Mouse (Mus musculus): ENCODE measurements around the gene Itprip.

Gene Itprip
- long read RNA-seq, experiment 1, partial matches to known transcripts, result 0 of 6 reads
- long read RNA-seq, experiment 1, other reads (novel, unspliced or antisense), result 6 of 6 reads
- long read RNA-seq, experiment 2, partial matches to known transcripts, result 0 of 11 reads
- long read RNA-seq, experiment 2, other reads (novel, unspliced or antisense), result 11 of 11 reads

DNA sequence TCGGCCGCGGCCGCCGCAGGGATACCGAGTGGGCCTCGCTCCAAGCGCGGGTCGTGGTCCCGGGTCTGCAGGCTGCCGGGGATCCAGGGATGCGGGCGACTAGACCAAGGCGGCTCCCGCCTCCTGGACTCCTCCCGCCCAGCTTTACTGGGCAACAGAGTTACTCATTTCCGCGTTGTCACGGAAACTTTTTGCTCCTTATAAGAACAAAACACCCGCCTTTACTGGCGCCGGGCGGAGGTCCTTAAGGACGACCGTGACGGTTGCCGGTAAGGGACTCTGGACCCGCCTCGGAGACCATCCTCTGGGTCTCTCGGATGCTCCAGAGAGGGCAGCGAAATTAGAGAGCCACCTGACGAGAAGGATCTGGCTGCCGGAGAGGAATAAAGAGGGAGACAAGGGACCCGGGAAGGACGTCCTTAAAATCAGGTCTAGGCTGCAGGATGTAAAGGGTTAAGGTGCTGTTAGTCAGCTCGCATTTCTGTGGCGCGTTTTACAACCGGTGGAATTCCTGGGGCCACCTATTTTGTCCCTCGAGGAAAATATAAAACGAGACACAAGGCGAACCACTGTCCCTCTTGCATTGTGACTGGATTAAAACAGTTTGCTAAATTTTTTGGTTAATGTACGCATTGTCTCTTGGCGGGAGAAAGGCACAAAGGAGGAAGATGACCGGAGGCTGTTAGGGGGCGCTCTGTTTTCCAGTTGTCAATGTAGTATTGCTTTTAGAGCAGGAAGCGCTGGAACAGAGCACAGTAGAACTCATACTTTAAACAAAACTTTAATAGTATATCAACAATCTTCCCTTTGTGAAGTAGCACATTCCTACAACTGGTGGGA lies at the start of gene Itprip, which contains the start of gene Cfap43:
Itprip (minus strand) TSS at position 174 of the 840 bp plus-strand sequence.
Cfap43 (minus strand) TSS at position 162 of the 840 bp plus-strand sequence.
- intact Hi-C loops (cut with DNase I), result no loop called here

DNA sequence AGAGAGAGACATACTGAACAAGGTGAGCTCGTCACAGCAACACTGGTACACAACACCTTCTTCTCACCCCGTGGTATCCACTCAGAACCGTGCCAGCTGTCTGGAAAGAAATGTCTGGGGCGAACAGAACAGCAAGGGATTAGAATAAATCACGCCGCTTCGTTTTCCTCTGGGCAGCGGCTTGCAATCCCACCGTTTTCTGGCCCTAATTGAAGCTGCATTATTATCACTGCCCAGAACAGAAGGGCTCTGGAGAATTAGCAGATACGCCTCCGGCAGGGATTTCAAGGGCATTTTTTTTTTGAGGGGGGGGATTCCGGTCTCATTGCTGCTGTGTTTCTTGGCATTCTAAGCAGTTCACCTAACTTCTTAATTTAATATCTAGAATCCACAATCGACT lies 39.1 kb upstream of the Itprip start:
- intact Hi-C loops (cut with DNase I), result no loop called here

DNA sequence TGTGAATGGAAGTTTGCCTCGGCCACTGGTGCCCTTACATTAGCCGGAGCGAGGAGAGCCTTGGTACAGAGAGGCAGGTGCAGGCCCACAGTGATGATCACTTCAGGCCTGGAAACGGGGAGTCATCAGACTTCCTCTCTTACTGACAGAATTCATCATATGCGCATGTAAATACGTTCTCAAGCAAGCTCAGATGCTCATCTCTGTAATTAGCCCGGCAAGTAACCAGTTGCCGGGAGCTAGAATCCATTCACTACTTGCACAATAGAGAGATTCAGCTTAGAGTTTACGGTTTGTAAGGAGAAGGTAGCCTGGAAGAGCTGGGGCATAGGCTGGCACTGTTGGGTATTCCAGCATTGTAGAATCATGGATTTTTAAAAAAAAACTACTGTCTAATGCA lies 34.1 kb upstream of the Itprip start:
- intact Hi-C loops (cut with DNase I), result no loop called here

DNA sequence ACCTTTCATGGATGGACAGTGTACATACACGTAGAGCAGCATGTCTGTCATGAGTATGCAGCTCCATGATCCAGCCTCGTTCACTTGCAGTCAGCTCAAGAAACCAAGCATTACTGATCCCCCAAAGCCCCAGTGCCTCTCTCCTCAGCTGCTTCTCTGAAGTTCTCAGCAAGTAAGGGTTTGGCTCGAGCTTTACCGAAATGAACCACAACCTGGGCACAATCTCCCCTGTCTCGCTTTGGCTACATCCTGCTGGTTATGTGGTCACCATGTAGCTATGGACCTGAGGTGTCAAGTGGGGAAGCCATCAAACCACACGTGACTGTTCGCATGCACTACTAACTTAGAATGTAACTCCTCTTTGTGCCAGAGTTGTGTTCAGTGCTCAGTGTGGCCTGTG lies 31.8 kb upstream of the Itprip start:
- intact Hi-C loops (cut with DNase I), result no loop called here

DNA sequence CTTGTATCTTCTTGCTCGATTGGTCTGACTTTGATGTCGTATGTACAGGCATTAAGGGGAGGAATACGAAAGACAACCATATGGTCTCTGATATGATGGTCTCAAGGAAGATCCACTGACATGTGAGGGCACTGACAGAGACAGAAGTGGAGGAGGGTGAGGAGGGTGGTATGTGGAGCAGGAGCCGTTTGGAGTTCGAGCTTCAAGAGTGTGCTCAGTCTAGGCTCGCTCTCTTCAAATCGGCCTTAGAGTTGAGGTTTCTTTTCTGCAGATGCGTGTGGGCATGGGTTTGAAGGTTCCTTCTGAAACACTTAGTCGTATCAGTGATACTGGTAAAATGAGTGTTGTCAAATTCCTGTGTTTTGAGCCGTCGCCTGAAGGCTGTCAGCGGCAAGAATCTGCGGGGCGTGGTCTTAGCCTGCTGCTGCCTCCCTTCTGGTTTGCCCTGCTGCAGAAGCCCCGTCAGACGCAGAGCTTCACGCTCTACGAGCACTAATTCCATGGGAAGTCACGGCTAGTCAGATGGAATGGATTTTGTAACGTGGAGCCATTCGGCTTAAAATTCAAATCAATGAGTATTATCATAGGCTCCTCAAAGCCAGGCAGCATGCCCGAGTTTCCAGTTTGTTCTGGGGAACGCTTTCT lies 27.8 kb upstream of the Itprip start:
- intact Hi-C loops (cut with DNase I), result no loop called here

DNA sequence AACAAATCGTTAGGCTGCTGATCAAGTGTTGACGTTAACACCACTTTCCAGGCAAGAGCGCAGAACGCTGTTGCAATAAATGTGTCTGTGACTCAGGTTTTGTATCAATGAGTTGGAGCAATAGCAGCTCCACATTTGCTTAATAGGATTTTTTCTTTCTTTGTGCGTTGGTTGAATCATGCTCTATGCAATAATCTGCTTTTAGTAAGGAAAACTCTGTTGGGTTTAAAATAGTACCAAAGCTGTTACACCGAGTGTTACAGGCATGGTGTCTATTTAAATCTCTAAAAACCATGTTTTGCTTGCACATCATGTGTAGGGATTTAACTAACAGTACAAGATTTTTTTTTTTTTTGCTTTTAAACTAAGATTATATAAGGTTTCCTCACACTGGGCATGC lies 20.3 kb upstream of the Itprip start:
- intact Hi-C loops (cut with DNase I), result loop anchor here (10.0 kb wide), 1 partner anchor 285 kb away; no protein-coding TSS in a partner anchor

DNA sequence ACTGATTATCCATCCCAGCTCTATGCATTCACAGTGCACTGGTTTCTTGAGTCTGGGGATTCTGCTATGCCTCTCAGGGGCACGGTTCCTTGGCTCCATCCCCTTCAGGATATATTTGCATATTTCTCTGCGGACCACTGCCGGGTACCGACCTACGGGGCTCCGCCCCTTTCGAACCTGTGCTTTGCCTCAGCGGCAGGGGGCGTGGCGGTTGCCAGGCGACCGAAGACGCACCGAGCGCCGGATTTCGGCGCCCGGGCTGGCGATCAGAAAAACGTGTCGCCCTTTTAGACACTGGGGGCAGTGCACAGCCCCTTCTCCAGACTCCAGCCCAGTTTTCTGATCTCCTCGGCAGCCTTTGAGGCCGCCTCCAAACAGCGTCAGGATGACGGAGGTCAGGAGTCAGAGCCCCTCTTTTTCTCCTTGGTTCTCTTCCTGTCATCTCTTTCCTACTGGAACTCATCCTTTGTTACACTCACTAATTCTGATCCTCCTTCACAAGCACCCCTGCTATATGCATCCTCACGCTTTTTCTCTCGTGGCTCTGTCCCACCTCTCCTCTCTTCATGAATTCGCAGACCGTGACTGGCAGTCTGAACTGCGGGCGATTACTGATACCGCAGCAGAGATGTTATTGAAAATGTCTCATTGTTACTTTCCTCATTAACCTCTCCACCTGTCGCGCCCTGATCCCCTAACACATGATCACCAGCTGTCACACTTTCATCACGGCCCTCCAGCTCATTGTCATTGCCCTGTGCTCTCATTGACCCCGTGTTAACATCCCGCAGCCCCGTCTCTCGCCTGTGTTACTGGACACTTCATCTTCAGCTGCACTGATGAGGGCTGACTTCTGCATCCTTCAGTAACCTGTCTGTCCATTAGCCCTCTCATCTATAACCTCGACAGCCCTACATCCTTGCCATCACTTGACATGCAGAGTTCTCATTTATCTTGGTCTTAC lies 18.6 kb upstream of the Itprip start, which contains the start of gene Cfap58:
Cfap58 (plus strand) TSS at position 233 of the 964 bp plus-strand sequence.
- intact Hi-C loops (cut with DNase I), result loop anchor here (10.0 kb wide), 1 partner anchor 283 kb away; no protein-coding TSS in a partner anchor

DNA sequence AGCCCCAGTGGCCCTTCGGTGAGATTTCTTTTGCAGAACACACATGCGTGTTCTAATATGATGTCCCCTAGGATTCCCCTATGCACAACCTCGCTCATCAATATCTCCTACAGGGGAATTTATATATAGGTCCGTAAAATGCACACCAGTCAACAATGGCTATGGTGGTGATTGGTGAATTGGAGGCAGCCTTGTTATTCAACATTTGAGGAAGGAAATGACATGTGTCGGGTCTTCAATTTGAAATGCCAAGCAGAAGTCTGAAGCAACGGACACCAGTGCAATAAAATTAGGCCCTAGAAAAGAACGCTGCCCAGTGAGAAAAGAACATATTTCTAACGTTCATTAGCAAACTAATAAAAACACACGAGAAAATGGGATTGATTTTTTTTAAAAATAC lies 17.8 kb upstream of the Itprip start:
- intact Hi-C loops (cut with DNase I), result loop anchor here (10.0 kb wide), 1 partner anchor 282 kb away; no protein-coding TSS in a partner anchor

DNA sequence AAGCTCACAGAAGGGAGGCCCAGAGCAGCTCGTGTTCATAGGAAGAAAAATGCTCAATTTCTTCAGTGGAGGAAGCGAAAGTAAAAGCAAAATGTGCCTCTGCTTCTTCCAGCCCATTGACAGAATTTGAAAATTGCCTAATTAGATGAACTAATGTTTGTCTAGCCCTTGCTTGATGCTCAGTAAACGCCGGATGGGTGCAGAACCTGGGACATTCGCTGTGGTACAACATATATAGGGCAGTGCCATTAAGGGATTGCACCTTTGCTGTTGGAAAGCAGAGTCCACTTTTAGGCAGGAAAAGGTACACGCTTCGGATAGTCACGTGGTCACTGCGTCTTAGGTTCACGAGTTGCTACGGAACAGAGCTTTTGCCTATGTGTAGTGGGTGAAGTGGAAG lies 17.4 kb upstream of the Itprip start:
- intact Hi-C loops (cut with DNase I), result loop anchor here (10.0 kb wide), 1 partner anchor 282 kb away; no protein-coding TSS in a partner anchor

DNA sequence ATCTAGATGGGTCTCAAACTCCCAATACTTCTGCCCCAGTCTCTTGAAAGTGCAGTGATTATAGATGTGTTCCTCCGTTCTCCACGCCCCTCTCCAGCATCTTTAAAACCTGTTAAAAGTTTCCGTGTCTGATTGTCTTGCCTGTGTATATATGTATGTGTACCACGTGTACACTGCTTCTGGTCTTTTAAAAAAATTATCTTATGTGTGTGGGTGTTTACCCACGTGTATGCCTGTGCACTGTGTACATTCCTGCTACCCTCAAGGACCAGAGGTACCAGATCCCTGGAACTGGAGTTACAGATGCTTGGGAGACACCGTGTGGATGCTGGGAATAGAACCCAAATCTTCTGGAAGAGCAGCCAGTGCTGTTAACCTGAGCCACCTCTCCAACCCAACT lies 16.4 kb upstream of the Itprip start:
- intact Hi-C loops (cut with DNase I), result loop anchor here (10.0 kb wide), 1 partner anchor 281 kb away; no protein-coding TSS in a partner anchor

DNA sequence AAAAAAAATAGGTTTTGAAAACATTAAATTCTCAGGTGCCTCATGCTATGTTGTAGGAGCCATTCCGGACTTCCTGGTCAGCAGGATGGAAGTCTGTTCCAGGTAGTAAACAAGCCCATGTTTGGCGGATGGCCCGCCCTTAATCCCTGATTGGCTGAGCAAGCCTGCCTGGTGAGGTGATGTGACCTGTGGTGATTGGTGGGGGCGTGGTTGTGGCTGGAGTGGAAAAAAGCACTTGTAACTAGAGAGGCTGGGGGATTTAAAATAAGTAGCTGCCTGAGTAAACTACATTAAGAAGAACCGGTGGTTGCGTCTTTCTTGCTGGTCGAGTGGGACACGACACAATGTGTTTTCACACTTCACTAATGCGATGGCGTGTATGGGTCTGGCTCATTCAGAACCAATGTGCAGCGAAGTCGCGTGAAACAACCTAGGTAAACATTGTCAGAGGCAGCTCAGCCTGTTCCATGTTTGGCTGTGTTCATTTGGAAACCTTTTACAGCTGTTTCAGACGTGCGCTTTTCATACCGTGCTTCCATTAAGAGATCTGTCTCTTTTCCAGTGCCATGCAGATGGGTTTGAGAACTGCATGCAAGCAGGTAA lies 15.6 kb upstream of the Itprip start:
- intact Hi-C loops (cut with DNase I), result loop anchor here (10.0 kb wide), 1 partner anchor 280 kb away; no protein-coding TSS in a partner anchor

DNA sequence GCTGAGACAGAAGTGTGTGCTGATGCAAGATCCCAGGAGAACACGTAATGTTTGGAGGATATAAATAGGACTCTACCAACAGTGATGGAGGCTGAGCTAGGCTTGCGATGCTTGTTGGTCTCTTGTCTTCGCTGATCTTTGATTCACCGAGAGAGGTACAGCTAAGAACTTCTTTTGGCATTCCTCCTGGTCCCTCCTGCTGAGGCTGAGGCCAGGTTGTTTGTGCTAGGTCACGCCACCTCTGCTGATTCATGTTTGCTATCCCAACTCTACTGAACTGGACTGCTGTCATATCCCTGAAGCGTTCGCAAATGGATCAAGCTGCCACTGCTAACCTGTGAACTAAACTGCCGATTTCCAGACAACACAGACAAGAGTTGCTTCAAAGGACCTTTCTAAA lies 15.0 kb upstream of the Itprip start:
- intact Hi-C loops (cut with DNase I), result loop anchor here (10.0 kb wide), 1 partner anchor 279 kb away; no protein-coding TSS in a partner anchor

DNA sequence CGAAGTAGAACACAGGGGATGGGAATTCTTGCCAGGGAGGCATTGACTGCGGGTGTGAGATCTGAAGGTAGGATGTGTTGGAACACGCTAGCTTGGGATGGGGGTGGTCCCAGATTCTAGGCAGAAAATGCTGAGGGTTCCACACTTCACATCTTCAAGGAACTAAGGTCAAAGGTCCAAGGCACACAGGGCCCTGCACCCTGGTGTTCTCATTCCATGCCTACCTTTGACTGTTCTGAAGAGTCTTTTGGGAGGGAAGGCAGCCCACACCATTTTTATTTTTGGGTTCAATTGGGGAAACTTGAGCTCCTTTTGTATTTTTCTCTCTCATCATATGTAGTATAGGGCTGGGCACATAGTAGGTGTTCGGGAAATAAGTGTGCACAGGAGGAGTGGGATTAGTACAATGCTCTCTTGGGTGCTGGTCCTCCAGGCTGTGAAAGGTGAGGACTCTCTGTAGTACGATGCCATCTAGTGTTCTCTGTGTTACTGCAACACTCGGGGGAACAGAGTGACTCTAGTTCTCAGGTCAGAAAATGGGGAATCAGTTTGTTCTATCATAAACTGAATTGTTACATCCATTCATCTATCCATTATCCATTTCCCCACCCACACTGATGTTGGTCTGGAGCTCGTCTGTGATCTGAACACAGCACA lies 13.0 kb upstream of the Itprip start:
- intact Hi-C loops (cut with DNase I), result loop anchor here (1.0 to 10.0 kb wide), 2 partner anchors 50 to 277 kb away; no protein-coding TSS in a partner anchor

DNA sequence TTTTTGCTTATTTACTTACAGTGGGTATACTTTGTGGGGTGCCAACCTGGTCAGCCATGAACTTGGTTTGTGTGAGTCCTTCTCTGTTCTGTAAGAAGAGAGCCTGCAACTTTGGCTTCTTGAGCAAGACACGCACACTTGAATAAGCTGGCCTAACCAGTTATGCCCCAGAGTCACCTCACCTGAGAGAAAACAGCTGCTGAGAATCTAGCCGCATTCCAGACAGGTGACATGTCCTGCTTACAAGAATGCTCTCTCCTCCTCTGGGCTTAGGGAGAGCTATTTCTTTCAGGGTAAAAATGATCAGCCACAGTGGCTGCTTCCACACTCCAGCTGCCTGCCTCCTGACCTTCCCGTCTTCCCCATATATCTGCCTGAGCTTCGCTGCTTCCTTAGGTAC lies 9.9 kb upstream of the Itprip start:
- intact Hi-C loops (cut with DNase I), result no loop called here

DNA sequence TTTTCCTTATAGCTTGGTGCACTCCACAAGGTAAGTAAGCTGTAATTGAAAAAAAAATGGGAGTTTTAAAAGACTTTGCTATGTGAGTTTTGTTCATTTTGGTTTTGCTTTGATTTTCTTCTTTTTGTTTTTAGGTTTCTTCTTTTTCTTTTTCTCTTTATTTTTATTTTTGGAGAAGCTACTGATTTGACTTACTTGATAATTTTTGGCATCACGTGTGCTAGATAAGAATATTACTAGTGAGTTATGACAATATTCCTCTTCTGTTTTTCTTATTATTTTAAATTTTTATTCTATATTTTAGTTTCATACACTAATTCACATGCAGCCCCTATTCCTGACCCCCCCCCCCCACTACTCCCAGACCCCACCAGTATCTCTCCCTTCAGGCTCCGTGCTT lies 7.9 kb upstream of the Itprip start:
- intact Hi-C loops (cut with DNase I), result no loop called here

DNA sequence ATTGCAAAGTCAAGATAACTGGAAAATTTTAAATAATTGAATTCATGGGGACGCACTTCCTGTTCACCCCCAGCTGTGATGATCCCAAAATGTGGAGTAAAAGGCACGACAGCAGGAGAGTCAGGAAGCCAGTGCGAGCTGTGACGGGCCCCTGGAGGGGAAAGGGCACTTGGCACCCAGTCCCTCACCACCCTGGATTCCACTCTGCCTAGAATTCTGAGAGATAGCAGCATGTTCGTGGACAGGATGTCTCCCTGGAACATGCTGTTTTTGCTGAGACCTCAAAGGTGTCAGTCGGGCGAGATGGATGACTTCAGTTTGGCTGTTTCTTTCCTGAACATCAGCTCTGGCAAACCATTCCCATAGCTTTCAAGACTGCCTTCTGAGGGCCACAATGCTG lies 6.7 kb upstream of the Itprip start:
- intact Hi-C loops (cut with DNase I), result no loop called here

DNA sequence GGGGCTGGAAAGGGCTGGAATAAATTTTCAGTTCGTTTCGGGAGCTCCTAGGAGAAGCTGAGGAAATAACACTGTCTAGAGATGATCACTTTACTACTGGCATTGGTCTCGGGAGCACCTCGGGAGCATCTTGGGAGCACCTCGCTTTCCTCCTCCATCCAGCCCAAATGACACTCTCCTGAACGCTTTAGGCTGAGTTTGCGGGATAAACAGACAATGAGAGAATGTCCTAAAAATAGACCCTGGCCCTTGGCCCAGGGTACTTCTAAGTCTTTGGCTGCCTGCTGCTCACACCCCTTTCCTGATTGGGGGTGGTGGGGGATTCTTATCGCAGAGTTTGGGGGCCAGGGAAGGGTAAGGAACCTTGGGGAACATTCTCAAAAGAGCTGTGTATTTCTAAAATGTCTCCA lies 872 bp upstream of the Itprip start:
- intact Hi-C loops (cut with DNase I), result no loop called here

DNA sequence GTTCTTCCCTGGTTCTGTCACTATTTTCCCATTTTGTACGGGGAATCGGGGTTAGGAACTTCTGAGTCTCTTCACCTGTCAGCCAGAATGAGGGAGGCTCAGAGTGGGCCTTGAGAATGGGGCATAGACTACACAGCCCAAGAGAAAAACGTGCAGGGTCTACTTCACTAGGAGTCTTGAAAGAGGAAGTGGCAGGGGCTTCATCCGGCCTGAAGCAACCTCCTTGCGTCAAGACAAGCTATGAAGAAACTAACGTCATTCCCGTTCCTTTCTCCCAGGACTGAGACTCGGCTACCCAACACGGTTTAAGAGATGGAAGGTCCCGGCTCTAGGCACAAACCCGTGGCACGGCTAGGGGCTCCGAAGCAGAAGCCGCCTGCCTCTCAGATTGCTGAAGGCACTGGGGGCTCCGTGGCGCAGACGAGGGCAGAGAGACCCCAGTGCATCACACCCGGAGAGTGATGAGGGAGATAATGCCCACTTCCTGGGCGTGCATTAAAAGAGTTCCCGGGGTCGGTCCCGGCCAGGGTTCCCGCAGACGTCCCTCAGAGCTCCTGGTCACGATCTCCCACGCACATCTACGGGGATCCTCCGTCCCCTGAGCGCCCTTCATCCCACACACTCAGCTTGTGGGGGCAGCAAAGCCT lies 521 bp downstream of the Itprip start:
- intact Hi-C loops (cut with DNase I), result no loop called here

DNA sequence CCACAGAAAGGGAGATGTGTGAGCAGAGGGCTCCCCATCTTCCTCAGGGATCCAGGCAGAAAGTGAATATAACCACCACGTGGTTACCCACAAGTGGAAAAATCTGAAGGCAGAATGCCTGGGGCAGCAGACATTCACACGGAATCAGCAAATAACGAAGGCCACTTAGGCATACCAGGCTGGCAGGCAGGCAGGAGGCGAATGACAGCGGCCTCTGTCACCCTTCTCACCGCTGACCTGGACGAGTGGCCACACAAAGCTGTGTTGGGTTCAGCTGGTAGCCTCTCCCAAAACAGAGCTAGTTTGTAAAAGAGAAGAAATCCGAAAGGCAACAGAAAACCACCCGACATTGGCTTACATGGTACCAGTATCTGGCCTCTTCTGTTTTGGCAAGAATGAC lies 1.1 kb downstream of the Itprip start:
- intact Hi-C loops (cut with DNase I), result no loop called here
